Mouse (Mus musculus) olfactory bulb, adult 2 months (tissue): Measurements from ENCODE around the gene Defb29.

Source experiments
- CTCF ChIP-seq: fragments of 200-500 bp; IDR thresholded peaks from 2 replicates; pipeline ENCODE4 v1.5.1; 2012; ENCODE audit warnings: low read depth, mild to moderate bottlenecking, low read length, moderate library complexity; ENCODE audit not compliant: insufficient read depth
- POLR2A ChIP-seq: fragments of 200-500 bp; IDR thresholded peaks from 2 replicates; pipeline ENCODE4 v1.6.1; 2012; ENCODE audit warnings: mild to moderate bottlenecking, low read depth, low read length, moderate library complexity; ENCODE audit not compliant: insufficient read depth

GRCm38 (mm10) chr2:152556655-152557054, 16.8 kb upstream of the Defb29 start:
- TF ChIP-seq CTCF: no peak
- TF ChIP-seq POLR2A: no peak
